Mouse (Mus musculus) left cerebral cortex, adult 6 months (tissue): ENCODE data around the gene Lrp1. TPM values are rescaled to one million over a fixed set of nuclear protein-coding genes. Genes with fewer than 3 reads are reported as not detected.

ENCODE experiments used
- long read RNA-seq, 2 experiments: library from polyadenylated mRNA; unstranded; transcript quantifications; one replicate each; pipeline ENCODE4 v2.0.0; 2019 to 2020
- polyA plus RNA-seq: library from polyadenylated mRNA; unstranded; fragments of <200 nt; fragmentation: Nextera tagmentation; gene quantifications from 2 replicates; pipeline ENCODE4 v1.2.3, GENCODE M21; 2021

Gene Lrp1
- polyA plus RNA-seq: 19.7 and 38.3 TPM in 2 replicates
- long read RNA-seq, experiment 1, partial matches to known transcripts: 37 of 46 reads
- long read RNA-seq, experiment 1, other reads (novel, unspliced or antisense): 9 of 46 reads
- long read RNA-seq, experiment 2, partial matches to known transcripts: 10 of 23 reads
- long read RNA-seq, experiment 2, other reads (novel, unspliced or antisense): 13 of 23 reads

DNA sequence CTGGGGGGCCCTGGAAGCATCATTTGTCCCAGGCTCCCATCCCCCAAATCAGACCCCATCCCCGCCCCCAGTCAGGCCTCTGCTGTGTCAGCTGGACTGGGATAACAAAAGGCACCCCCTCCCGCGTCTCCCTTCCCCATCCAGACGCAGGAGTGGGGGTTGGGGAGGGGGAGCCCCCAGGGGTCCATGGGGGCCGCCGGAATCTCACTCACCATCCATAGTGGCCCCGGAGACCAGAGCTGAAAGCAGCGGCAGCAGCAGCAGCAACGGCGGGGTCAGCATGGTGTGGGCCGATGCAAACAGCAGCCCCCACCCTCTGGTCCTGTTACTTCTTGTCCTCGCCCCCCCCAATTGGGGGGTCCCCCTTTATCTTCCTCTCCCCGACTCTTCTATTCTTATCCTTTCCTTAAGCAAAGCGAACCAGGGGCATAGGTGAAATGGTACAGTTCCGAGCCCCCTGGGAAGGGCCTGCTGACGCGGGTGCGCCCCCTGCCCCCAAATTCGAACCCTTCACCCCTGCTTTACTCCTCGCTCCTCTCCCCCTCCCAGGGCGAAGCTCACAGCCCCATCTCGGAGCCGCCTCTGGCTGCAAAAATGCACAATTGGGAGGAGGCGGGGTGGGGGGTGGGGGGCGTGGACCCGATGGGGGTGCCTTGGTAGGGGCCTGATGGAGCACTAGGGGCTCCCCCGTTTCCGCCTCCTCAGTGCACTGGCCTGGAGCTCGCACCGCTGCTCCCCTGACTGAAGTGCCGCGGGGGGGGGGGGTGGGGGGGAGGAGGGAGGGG lies at the start of gene Lrp1:
Lrp1 (minus strand) TSS at position 743 of the 785 bp plus-strand sequence.

DNA sequence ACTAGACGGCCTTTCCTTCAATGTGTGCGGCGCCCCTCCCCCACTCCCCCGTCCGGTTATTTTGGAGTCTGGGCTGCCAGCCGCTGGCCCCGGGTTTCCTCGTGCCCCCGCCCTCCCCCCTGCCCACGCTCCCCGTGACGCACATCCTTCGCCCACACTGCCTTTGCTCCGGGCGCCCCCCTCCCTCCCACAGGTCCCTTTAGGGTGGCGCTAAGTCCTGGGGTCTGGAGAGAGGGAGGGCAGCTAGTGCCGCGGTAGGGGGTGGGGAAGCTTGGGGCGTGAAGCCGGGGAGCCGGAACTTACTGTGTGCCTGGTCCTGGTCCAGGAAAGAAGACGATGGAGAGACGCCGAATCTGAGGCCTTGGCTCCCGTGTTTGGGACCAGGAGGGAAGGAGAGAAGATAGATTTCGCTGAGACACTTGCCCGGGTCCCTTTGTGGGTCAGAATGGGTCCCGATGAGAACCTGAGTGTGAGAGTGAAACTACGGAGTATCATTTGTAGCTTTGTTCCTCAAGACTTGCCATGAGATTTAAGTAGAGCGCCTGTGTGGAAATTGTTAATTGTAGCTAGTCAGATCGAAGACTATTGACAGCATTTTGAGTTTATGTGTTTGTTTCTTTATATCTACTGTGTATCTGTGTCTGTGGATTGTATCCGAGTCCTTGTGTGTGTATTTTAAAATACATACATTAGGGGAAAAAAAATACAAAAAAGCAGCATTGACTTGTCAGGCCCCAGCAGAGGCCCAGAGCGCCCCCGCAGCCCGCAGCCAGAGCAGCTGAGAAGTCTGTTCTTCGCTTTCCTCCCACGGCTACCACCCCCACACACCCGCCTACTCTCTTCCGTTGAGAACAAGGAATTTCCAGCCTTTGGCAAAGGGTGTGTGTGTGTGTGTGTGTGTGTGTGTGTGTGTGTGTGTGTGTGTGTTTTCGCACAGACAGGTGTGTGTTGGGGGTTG lies 47.4 kb upstream of the Lrp1 start, which contains the start of gene Nab2:
Nab2 (minus strand) TSS at position 476 of the 958 bp plus-strand sequence.

DNA sequence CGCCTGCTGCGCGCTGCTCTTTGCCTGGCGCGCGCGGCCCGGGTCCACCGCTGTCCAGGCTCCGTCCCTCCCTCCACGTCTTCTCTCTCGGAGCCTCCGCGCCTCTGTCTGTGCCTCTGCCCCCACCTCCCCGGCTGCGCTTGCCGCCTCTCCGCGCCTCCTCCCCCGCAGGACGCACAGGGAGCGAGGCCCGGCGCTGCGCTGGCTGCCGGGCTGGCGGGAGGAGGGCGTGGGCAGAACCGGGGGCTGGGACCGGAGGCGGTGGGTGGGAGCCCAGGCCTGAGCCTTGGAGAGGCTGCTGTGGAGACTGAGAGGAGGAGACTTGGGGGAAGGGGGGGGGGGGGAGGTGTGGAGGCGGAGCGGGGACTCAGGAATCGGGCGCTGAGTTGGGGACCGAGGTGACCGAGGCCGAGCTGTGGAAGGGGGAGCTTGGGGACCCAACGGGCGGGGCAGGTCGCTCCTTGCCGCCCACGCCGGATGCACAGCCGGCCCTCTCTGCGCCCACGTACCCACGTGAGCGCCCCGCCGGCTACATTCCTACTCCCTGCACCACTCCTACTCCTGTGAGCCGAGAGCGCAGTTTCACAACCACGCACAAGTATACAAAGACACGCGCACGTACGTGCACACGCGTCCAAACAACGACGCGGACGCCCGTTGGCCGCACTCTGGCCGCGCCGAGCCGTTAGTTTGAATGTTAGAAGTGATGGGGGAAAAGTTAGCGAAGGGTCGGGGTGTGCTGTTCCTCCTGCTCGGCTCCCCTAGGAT lies 45.7 kb upstream of the Lrp1 start, which contains the start of gene Nemp1:
Nemp1 (plus strand) TSS at position 401 of the 768 bp plus-strand sequence.

DNA sequence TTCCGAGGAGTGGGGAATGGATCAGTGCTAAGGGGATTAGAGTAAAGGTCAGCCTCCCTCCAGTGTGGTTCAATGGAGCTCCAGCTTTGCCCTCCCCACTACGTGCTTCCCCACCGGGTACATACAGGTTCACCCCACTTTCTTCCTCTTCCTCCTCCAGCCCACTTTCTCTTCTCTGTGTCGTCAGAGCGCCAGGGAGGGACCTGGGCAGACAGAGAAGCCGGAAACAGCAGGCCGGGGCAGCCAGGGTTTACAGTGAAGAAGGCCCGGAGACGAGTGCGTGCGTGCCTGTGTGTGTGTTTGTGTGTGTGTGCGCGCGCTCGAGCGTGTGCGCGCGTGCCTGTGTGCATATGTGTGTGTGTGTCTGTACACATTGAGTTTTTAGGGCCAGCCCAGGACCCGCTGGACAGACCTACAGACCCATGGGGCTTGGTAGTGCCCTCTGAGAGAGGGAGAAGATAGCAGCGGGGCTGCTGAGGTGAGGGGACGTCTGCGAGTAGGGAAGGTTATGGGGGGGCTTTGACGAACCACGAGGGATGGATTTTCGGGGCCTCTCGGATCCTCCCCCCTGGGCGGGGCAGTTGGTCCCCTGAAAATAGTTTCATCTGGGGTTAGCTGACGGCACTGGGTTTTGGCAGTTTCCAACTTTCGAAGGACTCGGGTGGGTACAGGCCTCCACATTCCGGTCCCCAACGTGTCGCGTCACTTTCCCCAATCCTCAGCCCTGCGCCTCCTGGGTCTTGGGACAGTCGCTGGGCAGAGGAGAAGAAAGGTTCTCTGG lies 22.0 kb upstream of the Lrp1 start, which contains the start of gene Stat6:
Stat6 (plus strand) TSS at position 215 of the 781 bp plus-strand sequence.

DNA sequence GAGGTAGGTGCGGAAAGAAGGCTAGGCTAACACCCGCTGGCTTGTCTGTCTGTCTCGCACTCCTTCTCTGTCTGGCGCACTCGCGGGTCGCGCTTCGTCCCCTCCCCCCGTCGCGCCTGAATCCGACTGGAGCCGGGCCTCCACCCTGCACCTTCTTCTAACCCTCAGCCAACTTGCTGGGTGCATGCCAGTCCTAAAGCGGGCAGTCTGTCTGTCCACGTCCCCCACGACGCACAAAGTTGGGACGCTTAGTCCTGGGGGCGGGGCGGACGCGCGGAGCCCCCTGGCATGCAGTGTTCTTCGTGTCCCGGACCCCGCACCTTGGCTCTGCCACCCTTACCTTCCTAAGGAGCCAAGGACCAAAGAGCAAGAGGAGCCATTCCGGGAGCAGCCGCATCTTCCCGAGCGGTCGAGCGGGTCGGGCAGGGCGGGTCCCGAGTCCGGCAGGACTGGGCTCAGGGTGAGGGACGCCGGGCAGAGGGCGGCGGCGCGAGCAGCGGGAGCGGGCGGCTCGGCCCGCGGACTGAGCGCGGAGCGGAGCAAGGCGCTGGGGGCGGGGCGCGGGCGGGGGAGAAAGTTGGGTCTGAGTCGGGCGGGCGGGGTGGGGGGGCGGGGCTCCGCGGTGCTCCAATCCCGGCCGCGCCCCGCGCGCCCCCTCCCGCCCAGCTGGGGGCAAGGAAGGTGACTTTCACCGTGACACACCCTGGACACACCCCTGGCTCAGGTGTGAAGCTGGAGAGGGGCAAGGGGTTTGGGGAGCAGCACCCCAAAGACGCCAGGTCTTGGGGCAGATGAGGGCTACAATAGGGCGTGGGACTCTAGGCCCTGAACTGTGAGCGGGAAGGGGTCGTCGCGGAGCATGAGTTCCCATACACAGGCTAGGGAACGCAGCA lies 86.7 kb downstream of the Lrp1 start, which contains the start of gene Nxph4:
Nxph4 (minus strand) TSS at position 524 of the 893 bp plus-strand sequence.

DNA sequence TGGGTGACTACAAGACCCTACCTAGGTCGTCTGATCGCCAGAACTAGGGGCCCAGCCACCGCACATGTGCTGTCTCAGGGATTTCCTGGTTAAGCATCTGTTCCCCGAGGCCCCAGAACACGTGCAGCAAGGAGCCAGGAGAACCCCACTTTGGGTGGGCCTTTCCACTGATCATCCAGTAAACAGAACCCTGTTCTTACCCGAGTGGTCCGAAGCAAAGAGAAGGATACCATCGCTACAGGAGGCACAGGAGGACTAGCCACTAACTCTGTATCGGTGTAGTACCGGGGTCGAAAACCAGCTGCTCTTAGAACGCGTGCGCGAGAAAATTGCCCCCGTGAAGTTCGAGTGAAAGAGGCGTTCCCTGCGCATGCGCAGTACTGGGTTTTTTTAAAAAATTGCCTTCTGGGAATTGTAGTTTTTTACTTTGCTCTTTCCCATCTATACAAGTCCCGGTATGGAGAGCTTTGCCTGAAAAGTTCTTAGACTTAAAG lies 98.8 kb downstream of the Lrp1 start, which contains the start of gene Shmt2:
Shmt2 (minus strand) TSS at position 357 of the 494 bp plus-strand sequence.

DNA sequence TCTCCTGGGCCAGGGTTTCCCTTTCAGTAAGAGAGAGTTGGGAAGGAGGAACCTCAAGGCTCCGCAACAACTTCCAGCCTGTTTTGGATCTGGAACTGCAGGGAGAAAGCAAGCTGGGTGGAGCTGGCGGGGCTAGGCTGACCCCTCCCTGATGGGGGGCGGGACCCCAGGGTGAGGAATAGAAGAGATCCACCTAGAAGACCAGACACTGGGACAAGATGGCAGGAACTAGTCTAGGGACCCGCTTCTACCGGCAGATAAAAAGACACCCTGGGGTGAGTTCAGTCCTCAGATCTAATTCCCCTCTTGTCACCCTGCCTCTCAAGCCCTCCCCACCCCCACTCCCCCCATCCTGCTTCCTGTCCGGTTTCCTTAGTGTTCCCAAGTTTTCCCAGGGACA lies 106.2 kb downstream of the Lrp1 start, which contains the start of gene Ndufa4l2:
Ndufa4l2 (plus strand) TSS at position 204 of the 400 bp plus-strand sequence.

DNA sequence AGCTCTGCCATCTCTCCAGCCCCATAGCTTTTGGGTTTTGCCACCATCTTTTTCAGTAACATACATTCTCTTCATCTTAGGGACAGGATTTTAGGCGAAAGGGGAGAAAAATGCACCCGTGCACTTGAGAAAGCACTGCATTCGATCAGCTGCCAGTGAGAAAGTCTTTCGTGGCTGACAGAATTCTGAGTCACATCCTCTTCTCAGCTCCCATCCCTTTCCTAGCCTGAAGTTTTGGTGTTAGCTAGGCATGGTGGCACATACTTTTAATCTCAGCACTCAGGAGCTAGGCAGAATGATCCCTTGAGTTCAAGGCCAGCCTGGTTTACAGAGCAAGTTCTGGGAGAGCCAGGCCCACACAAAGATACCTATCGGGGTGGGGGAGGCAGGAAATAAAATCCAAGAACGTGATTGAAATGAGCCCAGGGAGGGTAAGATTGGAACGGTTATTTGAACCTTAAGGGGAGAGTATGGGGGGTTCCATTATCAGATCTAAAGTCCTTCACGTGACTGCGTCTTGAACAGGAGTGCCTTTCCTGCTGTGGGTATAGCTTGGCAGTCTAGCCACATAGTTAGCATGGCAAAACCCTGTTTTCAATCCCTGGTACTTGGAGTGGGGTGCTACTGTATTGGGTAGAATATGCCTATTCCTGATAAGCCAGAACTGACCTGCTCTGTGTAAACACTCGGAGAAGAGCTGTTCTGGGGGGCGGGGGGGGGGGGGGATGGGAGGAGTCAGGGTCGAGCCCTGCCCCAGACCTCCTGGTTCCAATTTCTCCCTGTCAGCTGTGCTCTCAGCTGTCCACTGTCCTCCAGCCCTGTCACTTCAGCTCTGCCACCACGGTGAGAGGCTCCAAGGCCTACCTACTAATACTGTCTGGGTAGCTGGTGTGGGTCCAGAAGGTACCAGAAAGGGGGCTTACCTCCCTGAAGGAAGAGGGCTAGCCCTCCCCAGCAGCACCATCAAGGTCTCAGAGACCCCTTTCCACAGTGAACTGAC lies 119.8 kb downstream of the Lrp1 start, which contains the start of gene Stac3:
Stac3 (plus strand) TSS at position 793 of the 1,000 bp plus-strand sequence.

Other genes with a start within 250 kb of the Lrp1 start
- gene R3hdm2, start 240.8 kb downstream of the Lrp1 start, polyA plus RNA-seq: 79.5 and 107 TPM in 2 replicates
- not detected in 2 replicates for gene Stac3, start 119.5 kb downstream of the Lrp1 start, polyA plus RNA-seq
- 3.7 and 3.8 TPM in 2 replicates for gene Ndufa4l2, start 106.2 kb downstream of the Lrp1 start, polyA plus RNA-seq
- gene Shmt2, start 98.7 kb downstream of the Lrp1 start, polyA plus RNA-seq: 15.4 and 17.6 TPM in 2 replicates
- gene Nxph4, start 86.6 kb downstream of the Lrp1 start, polyA plus RNA-seq: 1.0 and 3.2 TPM in 2 replicates
- gene Stat6, start 21.8 kb upstream of the Lrp1 start, polyA plus RNA-seq: 4.6 and 4.7 TPM in 2 replicates
- gene Nemp1, start 45.8 kb upstream of the Lrp1 start, polyA plus RNA-seq: 3.9 and 4.3 TPM in 2 replicates
- 5.4 and 11.3 TPM in 2 replicates for gene Nab2, start 47.4 kb upstream of the Lrp1 start, polyA plus RNA-seq
- gene Myo1a, start 84.0 kb upstream of the Lrp1 start, polyA plus RNA-seq: not detected in 2 replicates
- 21.2 and 22.5 TPM in 2 replicates for gene Tac2, start 103.3 kb upstream of the Lrp1 start, polyA plus RNA-seq
- 0.71 and 0.93 TPM in 2 replicates for gene Zbtb39, start 118.4 kb upstream of the Lrp1 start, polyA plus RNA-seq
- 0.47 and 0.53 TPM in 2 replicates for gene Gpr182, start 130.6 kb upstream of the Lrp1 start, polyA plus RNA-seq
- gene Rdh1, start 138.6 kb upstream of the Lrp1 start, polyA plus RNA-seq: not detected in 2 replicates
- gene Rdh16f1, start 138.6 kb upstream of the Lrp1 start, polyA plus RNA-seq: not detected in 2 replicates
- 0.15 and 0.16 TPM in 2 replicates for gene Rdh9, start 155.2 kb upstream of the Lrp1 start, polyA plus RNA-seq
- gene Rdh16, start 180.0 kb upstream of the Lrp1 start, polyA plus RNA-seq: not detected in 2 replicates
- gene Rdh19, start 228.8 kb upstream of the Lrp1 start, polyA plus RNA-seq: not detected in 2 replicates
- not detected in 2 replicates for gene Rdh16f2, start 245.3 kb upstream of the Lrp1 start, polyA plus RNA-seq